Mouse (Mus musculus) spleen, postnatal 4 days (tissue): ENCODE measurements around the gene Olfr1040.

Experiments
- DNase-seq, 2 experiments: peaks; one replicate each; pipeline ENCODE4 v3.0.0; 2022; ENCODE audit warnings: low spot score in 2 of 2

Olfr1040 gene

GRCm38 (mm10) chr2:86146632-86147031, at the start of gene Olfr1040:
TSS of gene Olfr1040 (minus strand) at chr2:86146732.
- no peak for DNase-seq

GRCm38 (mm10) chr2:86195863-86196262, 49.3 kb upstream of the Olfr1040 start:
- DNase-seq, result no peak

- DNase-seq, result no peak
Measured at GRCm38 (mm10) chr2:86185583-86185982, 39.1 kb upstream of the Olfr1040 start, which contains the start of gene Olfr52. TSS of gene Olfr52 (minus strand) at chr2:86185683.

GRCm38 (mm10) chr2:86179950-86180349, 33.4 kb upstream of the Olfr1040 start:
- no peak for DNase-seq

GRCm38 (mm10) chr2:86177720-86178119, 31.2 kb upstream of the Olfr1040 start, which contains the start of gene Olfr1044:
TSS of gene Olfr1044 (minus strand) at chr2:86177820.
- no peak for DNase-seq

GRCm38 (mm10) chr2:86175422-86175821, 28.9 kb upstream of the Olfr1040 start:
- peak in 1 of 2 experiments; percentile 12 for DNase-seq

- DNase-seq, result no peak
Measured at GRCm38 (mm10) chr2:86167422-86167821, 20.9 kb upstream of the Olfr1040 start, which contains the start of gene Olfr1043. TSS of gene Olfr1043 (minus strand) at chr2:86167522.

GRCm38 (mm10) chr2:86161738-86162137, 15.2 kb upstream of the Olfr1040 start, which contains the start of gene Olfr1042:
TSS of gene Olfr1042 (minus strand) at chr2:86161838.
- DNase-seq, result no peak

- no peak for DNase-seq
Measured at GRCm38 (mm10) chr2:86135828-86136227, 10.7 kb downstream of the Olfr1040 start, which contains the start of gene Olfr1039. TSS of gene Olfr1039 (minus strand) at chr2:86135928.
